34 mouse cellular contexts compared by ENCODE assay signal in the genomic region with DNA sequence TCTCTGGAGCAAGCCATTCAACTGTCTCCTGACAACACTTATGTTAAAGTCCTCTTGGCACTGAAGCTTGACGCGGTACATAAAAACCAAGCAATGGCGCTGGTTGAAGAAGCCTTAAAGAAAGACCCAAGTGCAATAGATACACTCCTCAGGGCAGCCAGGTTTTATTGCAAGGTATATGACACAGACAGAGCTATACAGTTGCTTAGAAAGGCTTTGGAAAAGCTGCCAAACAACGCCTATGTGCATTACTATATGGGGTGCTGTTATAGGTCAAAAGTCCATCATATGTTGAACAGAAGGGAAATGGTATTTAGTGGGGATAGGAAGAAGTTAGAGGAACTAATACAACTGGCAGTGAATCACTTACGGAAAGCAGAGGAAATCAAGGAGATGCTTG. TPM values are rescaled to one million over a fixed set of nuclear protein-coding genes. Genes with fewer than 3 reads are reported as not detected.
"Had no signal": no experiment of that assay in that cellular context is flagged by ENCODE, and none has a peak within 500 bp of the region (broad histone marks: within the 10 kb centered on the region; RNA-seq: fewer than 3 reads in every experiment).

No protein-coding gene starts in this region.

- H3K4me2 ChIP-seq: limb, embryonic 12.5 days; limb, embryonic 13.5 days; limb, embryonic 15.5 days; liver, embryonic 11.5 days; liver, embryonic 12.5 days; liver, embryonic 13.5 days; liver, embryonic 15.5 days; lung, embryonic 14.5 days; lung, embryonic 15.5 days; midbrain, embryonic 11.5 days; midbrain, embryonic 12.5 days; midbrain, embryonic 13.5 days; midbrain, embryonic 15.5 days; neural tube, embryonic 12.5 days had no signal

- H3K27me3 ChIP-seq: limb, embryonic 12.5 days; limb, embryonic 13.5 days; limb, embryonic 15.5 days; liver, embryonic 12.5 days; liver, embryonic 13.5 days; liver, embryonic 15.5 days; lung, embryonic 15.5 days; megakaryocyte, embryonic 14.5 days; midbrain, embryonic 12.5 days; midbrain, embryonic 13.5 days; midbrain, embryonic 15.5 days; neural tube, embryonic 12.5 days had no signal

- H3K4me3 ChIP-seq: limb, embryonic 10.5 days; limb, embryonic 12.5 days; limb, embryonic 13.5 days; limb, embryonic 15.5 days; liver, embryonic 12.5 days; liver, embryonic 13.5 days; liver, embryonic 15.5 days; lung, embryonic 15.5 days; megakaryocyte, embryonic 14.5 days; midbrain, embryonic 10.5 days; midbrain, embryonic 12.5 days; midbrain, embryonic 13.5 days; midbrain, embryonic 15.5 days; myocyte; neural tube, embryonic 12.5 days had no signal

- H3K9ac ChIP-seq: limb, embryonic 12.5 days; limb, embryonic 13.5 days; limb, embryonic 15.5 days; liver, embryonic 12.5 days; liver, embryonic 13.5 days; liver, embryonic 14.5 days; liver, embryonic 15.5 days; liver, postnatal 0 days; lung, embryonic 14.5 days; lung, embryonic 15.5 days; midbrain, embryonic 12.5 days; midbrain, embryonic 13.5 days; midbrain, embryonic 15.5 days; neural tube, embryonic 12.5 days had no signal

- DNase-seq: left cerebral cortex, postnatal 4 days; liver; liver, embryonic 13.5 days; liver, postnatal 0 days; lung, adult 18-20 months; lung, adult 2 months; lung, embryonic 14.5 days; lung, postnatal 10 days; lung, postnatal 14 days; lung, postnatal 36 days; lung, postnatal 4 days; midbrain, embryonic 14.5 days had no signal

- H3K36me3 ChIP-seq: limb, embryonic 10.5 days; liver, embryonic 13.5 days; liver, embryonic 15.5 days; midbrain, embryonic 10.5 days; midbrain, embryonic 12.5 days; midbrain, embryonic 13.5 days; midbrain, embryonic 15.5 days; neural tube, embryonic 12.5 days had no signal

- H3K4me1 ChIP-seq: limb, embryonic 15.5 days; liver, embryonic 13.5 days; liver, embryonic 15.5 days; midbrain, embryonic 12.5 days; midbrain, embryonic 15.5 days; neural tube, embryonic 12.5 days had no signal

- H3K27ac ChIP-seq: limb, embryonic 10.5 days; limb, embryonic 12.5 days; limb, embryonic 13.5 days; limb, embryonic 15.5 days; liver, embryonic 12.5 days; liver, embryonic 13.5 days; liver, embryonic 14.5 days; liver, embryonic 15.5 days; lung, embryonic 15.5 days; macrophage; midbrain, embryonic 10.5 days; midbrain, embryonic 12.5 days; midbrain, embryonic 13.5 days; midbrain, embryonic 15.5 days; neural tube, embryonic 12.5 days had no signal

- ATAC-seq: liver, embryonic 12.5 days; liver, postnatal 0 days; lung, postnatal 0 days; midbrain, embryonic 13.5 days; midbrain, embryonic 15.5 days; midbrain, embryonic 16.5 days had no signal

- H3K9me3 ChIP-seq: limb, embryonic 10.5 days; limb, embryonic 12.5 days; limb, embryonic 13.5 days; limb, embryonic 15.5 days; liver, embryonic 12.5 days; liver, embryonic 13.5 days; liver, embryonic 15.5 days; lung, embryonic 15.5 days; megakaryocyte, embryonic 14.5 days; midbrain, embryonic 10.5 days; midbrain, embryonic 12.5 days; midbrain, embryonic 13.5 days; midbrain, embryonic 15.5 days; neural tube, embryonic 12.5 days had no signal

RNA-seq across cellular contexts. Expression of a gene that starts 28.1 kb away (rescaled TPM):
- polyA plus RNA-seq: limb, embryonic 10.5 days; midbrain, embryonic 10.5 days had no signal

RNA-seq across cellular contexts. Expression of a gene that starts 34.1 kb away (rescaled TPM):
- polyA plus RNA-seq: liver, embryonic 11.5 days; liver, embryonic 12.5 days; lung, embryonic 14.5 days; lung, embryonic 16.5 days; midbrain, embryonic 10.5 days; neural tube, embryonic 11.5 days had no signal
